Mouse (Mus musculus) liver, embryonic 15.5 days (tissue): ENCODE measurements at regions not wholly inside any gene's neighbourhood (a gene's known extent, or its start where the extent isn't known, plus 50 kb on each side); places are given as distances from the start of the nearest gene placed in this dataset.

Source experiments
- ATAC-seq: fragments of 200-750 bp; cut with Nextera tagmentation; 2 replicates; pipeline ENCODE4 v1.8.0; 2017; ENCODE audit warnings: moderate number of reproducible peaks, mild to moderate bottlenecking, moderate library complexity; ENCODE audit not compliant: insufficient read depth
- H3K27ac ChIP-seq: fragments of 300-500 bp; sonication (generic); replicated peaks from 2 replicates; pipeline ENCODE4 v1.5.1; 2015; ENCODE audit warnings: mild to moderate bottlenecking, inconsistent platforms
- H3K27me3 ChIP-seq: fragments of 300-500 bp; sonication (generic); 2 replicates; pipeline ENCODE4 v1.6.1; 2015; ENCODE audit warnings: mild to moderate bottlenecking, inconsistent platforms
- H3K36me3 ChIP-seq: fragments of 300-500 bp; sonication (generic); replicated peaks from 2 replicates; pipeline ENCODE4 v1.6.1; 2015; ENCODE audit warnings: moderate library complexity, mild to moderate bottlenecking, inconsistent platforms
- H3K4me1 ChIP-seq: fragments of 300-500 bp; sonication (generic); replicated peaks from 2 replicates; pipeline ENCODE4 v1.6.1; 2015; ENCODE audit warnings: inconsistent platforms
- H3K4me2 ChIP-seq: fragments of 300-500 bp; sonication (generic); 2 replicates; pipeline ENCODE4 v1.6.1; 2015; ENCODE audit warnings: moderate library complexity, mild to moderate bottlenecking, inconsistent platforms
- H3K4me3 ChIP-seq: fragments of 300-500 bp; sonication (generic); replicated peaks from 2 replicates; pipeline ENCODE4 v1.5.1; 2015; ENCODE audit warnings: mild to moderate bottlenecking, inconsistent platforms
- H3K9ac ChIP-seq: fragments of 300-500 bp; sonication (generic); 2 replicates; pipeline ENCODE4 v1.6.1; 2015; ENCODE audit warnings: moderate library complexity, mild to moderate bottlenecking, inconsistent platforms
- H3K9me3 ChIP-seq: fragments of 300-500 bp; sonication (generic); replicated peaks from 2 replicates; pipeline ENCODE4 v1.6.1; 2016; ENCODE audit warnings: inconsistent platforms
- WGBS: fragments of 180-500 bp; shearing (Covaris S2); methylation state at CpG from one replicate; pipeline ENCODE4 v1.1.7; 2015; ENCODE audit warnings: mixed read lengths; ENCODE audit not compliant: insufficient replicate concordance; 5-methylcytosine and 5-hydroxymethylcytosine counted together

DNA sequence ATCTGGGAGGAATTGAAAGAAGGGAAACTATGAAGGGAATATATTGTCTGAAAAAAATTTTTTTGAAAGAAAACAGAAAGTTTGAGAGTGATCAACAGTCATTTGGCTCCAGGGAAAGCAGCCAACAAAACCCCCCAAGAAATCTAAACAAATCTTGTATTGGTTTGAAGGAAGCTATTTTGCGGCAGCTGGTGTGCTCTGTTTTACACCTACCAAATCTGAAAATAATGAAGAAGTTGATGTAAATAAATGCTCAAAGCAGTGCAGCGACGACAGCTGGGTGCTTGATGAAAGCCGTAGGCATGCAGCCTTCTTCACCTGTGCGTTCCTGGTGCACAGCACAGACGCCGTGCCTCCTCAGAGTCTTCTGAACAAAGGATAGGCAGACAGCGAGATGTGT is 488.2 kb downstream of the Tmem132b start:
- Histone ChIP-seq H3K27me3 (no peaks in the 10 kb centered on the region), H3K4me2 (no peak overlapping the region), H3K27ac (no peak overlapping the region), H3K4me3 (no peak overlapping the region), H3K9ac (no peak overlapping the region), H3K4me1 (no peaks in the 10 kb centered on the region), H3K36me3 (no peaks in the 10 kb centered on the region), H3K9me3 (0 out of 2 replicates have a peak, but pooled peaks cover 3% of the 10 kb centered on the region)
- no peak for ATAC-seq
- 82% methylated on average over 8 of the region's 8 CpGs for WGBS

GRCm38 (mm10) chr5:126023906-126024305 is 492.3 kb downstream of the Tmem132b start:
- no peak overlapping the region for H3K4me3 ChIP-seq
- H3K9ac ChIP-seq: no peak overlapping the region
- ATAC-seq: no peak
- H3K27ac ChIP-seq: no peak overlapping the region
- no peak overlapping the region for H3K4me2 ChIP-seq
- no peaks in the 10 kb centered on the region for H3K4me1 ChIP-seq
- WGBS: 19% methylated on average over 2 of the region's 2 CpGs
- no peaks in the 10 kb centered on the region for H3K36me3 ChIP-seq
- H3K27me3 ChIP-seq: no peaks in the 10 kb centered on the region
- H3K9me3 ChIP-seq: 0 out of 2 replicates have a peak, but pooled peaks cover 3% of the 10 kb centered on the region

GRCm38 (mm10) chr5:126034846-126035245 is 503.3 kb downstream of the Tmem132b start:
- no peaks in the 10 kb centered on the region for H3K36me3 ChIP-seq
- no peaks in the 10 kb centered on the region for H3K4me1 ChIP-seq
- ATAC-seq: no peak
- no peak overlapping the region for H3K4me2 ChIP-seq
- no peaks in the 10 kb centered on the region for H3K27me3 ChIP-seq
- no peak overlapping the region for H3K4me3 ChIP-seq
- 27% methylated on average over 1 of the region's 1 CpGs for WGBS
- no peaks in the 10 kb centered on the region for H3K9me3 ChIP-seq
- H3K9ac ChIP-seq: no peak overlapping the region
- no peak overlapping the region for H3K27ac ChIP-seq

DNA sequence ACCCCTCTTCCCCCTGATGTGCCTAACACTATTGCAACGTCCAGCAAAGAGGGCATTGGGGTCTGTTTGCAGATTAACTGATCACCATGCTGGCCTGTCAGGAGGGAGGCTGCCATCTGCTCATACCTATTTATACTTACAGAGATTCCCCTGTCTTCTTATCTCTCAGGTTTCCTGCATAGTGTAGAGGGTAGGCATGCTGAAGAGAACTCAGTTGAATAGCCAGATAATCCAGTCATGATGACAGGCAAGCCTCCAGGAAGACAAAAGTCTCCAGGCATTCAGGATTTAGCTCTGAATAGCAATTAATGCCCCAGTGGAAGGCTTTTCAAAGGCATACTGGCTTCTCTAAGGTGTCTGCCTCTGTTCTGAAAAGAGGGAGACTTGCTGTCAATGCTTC is 505.1 kb downstream of the Tmem132b start:
- Histone ChIP-seq H3K27ac (no peak overlapping the region), H3K4me3 (no peak overlapping the region), H3K9me3 (no peaks in the 10 kb centered on the region), H3K4me2 (no peak overlapping the region), H3K9ac (no peak overlapping the region), H3K4me1 (no peaks in the 10 kb centered on the region), H3K27me3 (no peaks in the 10 kb centered on the region), H3K36me3 (no peaks in the 10 kb centered on the region)
- ATAC-seq: no peak
- 21% methylated on average over 1 of the region's 1 CpGs for WGBS

- Histone ChIP-seq H3K27ac (no peak overlapping the region), H3K4me3 (no peak overlapping the region), H3K36me3 (no peaks in the 10 kb centered on the region), H3K27me3 (no peaks in the 10 kb centered on the region), H3K9ac (no peak overlapping the region), H3K9me3 (peaks cover 2% of the 10 kb centered on the region; the same call in 1 of the 2 replicates), H3K4me1 (no peaks in the 10 kb centered on the region), H3K4me2 (no peak overlapping the region)
- WGBS: 67% methylated on average over 3 of the region's 3 CpGs
- ATAC-seq: no peak
Observed at GRCm38 (mm10) chr5:126045761-126046160, 514.2 kb downstream of the Tmem132b start.

GRCm38 (mm10) chr5:126063644-126064043 is 532.1 kb downstream of the Tmem132b start:
- H3K4me3 ChIP-seq: no peak overlapping the region
- no peaks in the 10 kb centered on the region for H3K4me1 ChIP-seq
- H3K9me3 ChIP-seq: 0 out of 2 replicates have a peak, but pooled peaks cover 11% of the 10 kb centered on the region
- no peak overlapping the region for H3K27ac ChIP-seq
- no peaks in the 10 kb centered on the region for H3K27me3 ChIP-seq
- ATAC-seq: no peak
- H3K9ac ChIP-seq: no peak overlapping the region
- no peak overlapping the region for H3K4me2 ChIP-seq
- no peaks in the 10 kb centered on the region for H3K36me3 ChIP-seq

DNA sequence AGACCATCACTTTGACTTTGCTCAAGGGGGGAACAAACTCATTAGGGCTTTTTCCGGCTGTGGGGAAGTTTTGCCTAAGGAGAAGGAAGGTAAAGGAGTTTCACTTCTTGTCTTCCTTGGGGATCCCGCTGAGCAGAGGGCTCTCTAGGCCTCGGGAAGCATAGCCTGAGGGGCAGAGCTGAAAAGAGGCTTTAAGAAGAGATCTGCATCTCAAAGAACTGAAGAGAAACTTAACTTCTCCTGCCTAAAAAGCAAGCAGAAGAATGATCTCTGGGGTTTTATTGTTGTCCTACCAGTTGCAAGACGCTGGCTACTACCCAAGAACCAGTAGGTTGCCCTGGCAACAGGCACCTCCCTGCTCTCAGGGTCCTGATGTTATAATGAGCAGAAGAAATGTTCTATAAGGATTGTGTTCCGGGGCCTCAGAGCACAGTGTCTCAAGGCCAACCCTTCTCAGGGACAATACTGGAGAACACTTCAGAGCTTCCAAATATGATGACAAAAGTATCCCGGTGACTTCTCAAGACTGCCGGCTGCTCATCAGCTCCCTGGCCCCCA is 547.8 kb downstream of the Tmem132b start:
- no peak overlapping the region for H3K4me2 ChIP-seq
- no peaks in the 10 kb centered on the region for H3K27me3 ChIP-seq
- no peak overlapping the region for H3K9ac ChIP-seq
- ATAC-seq: no peak
- H3K4me3 ChIP-seq: no peak overlapping the region
- H3K4me1 ChIP-seq: no peaks in the 10 kb centered on the region
- H3K9me3 ChIP-seq: no peaks in the 10 kb centered on the region
- no peak overlapping the region for H3K27ac ChIP-seq
- 43% methylated on average over 7 of the region's 7 CpGs for WGBS
- H3K36me3 ChIP-seq: no peaks in the 10 kb centered on the region

GRCm38 (mm10) chr5:126088251-126088914 is 556.8 kb downstream of the Tmem132b start:
- no peak for ATAC-seq

GRCm38 (mm10) chr5:126093196-126093595 is 561.6 kb downstream of the Tmem132b start:
- H3K27me3 ChIP-seq: no peaks in the 10 kb centered on the region
- ATAC-seq: no peak
- no peak overlapping the region for H3K4me3 ChIP-seq
- WGBS: 46% methylated on average over 5 of the region's 5 CpGs
- H3K4me2 ChIP-seq: no peak overlapping the region
- H3K27ac ChIP-seq: no peak overlapping the region
- no peak overlapping the region for H3K9ac ChIP-seq
- 0 out of 2 replicates have a peak, but pooled peaks cover 3% of the 10 kb centered on the region for H3K9me3 ChIP-seq
- H3K4me1 ChIP-seq: no peaks in the 10 kb centered on the region
- H3K36me3 ChIP-seq: no peaks in the 10 kb centered on the region

More at GRCm38 (mm10) chr5:126088251-126088914, 556.8 kb downstream of the Tmem132b start:
- H3K9me3 ChIP-seq: 0 out of 2 replicates have a peak, but pooled peaks cover 3% of the 10 kb centered on the region
- H3K4me2 ChIP-seq: no peak overlapping the region
- H3K27ac ChIP-seq: no peak overlapping the region
- no peaks in the 10 kb centered on the region for H3K27me3 ChIP-seq
- H3K4me1 ChIP-seq: no peaks in the 10 kb centered on the region
- no peak overlapping the region for H3K9ac ChIP-seq
- 56% methylated on average over 4 of the region's 4 CpGs for WGBS
- H3K36me3 ChIP-seq: no peaks in the 10 kb centered on the region
- no peak overlapping the region for H3K4me3 ChIP-seq

GRCm38 (mm10) chr5:126096616-126097261 is 565.2 kb downstream of the Tmem132b start:
- ATAC-seq: no peak
- H3K4me2 ChIP-seq: no peak overlapping the region
- no peaks in the 10 kb centered on the region for H3K4me1 ChIP-seq
- WGBS: 56% methylated on average over 6 of the region's 6 CpGs
- H3K9ac ChIP-seq: no peak overlapping the region
- H3K27me3 ChIP-seq: no peaks in the 10 kb centered on the region
- no peaks in the 10 kb centered on the region for H3K36me3 ChIP-seq
- H3K27ac ChIP-seq: no peak overlapping the region
- 0 out of 2 replicates have a peak, but pooled peaks cover 3% of the 10 kb centered on the region for H3K9me3 ChIP-seq
- no peak overlapping the region for H3K4me3 ChIP-seq

DNA sequence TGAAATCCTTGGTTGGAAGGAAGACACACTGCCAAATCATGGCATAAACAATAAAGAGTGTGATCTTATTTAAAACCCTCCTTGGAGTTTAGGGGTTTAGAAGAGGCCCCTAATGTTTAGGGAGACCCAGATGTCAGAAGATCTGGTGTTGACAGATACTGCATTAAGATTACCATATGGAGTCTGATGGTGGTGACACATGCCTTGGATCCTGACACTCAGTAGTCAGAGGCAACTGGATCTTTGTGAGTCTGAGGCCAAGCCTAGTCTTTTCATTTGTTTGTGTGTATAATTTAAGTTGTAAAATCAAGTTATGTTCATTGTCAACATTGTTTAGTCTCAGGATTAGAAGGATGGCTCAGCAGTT is 565.7 kb downstream of the Tmem132b start:
- Histone ChIP-seq H3K4me3 (no peak overlapping the region), H3K9me3 (0 out of 2 replicates have a peak, but pooled peaks cover 3% of the 10 kb centered on the region), H3K36me3 (no peaks in the 10 kb centered on the region), H3K4me1 (no peaks in the 10 kb centered on the region), H3K4me2 (no peak overlapping the region), H3K27ac (no peak overlapping the region), H3K9ac (no peak overlapping the region), H3K27me3 (no peaks in the 10 kb centered on the region)
- ATAC-seq: no peak
